Mouse (Mus musculus) hindbrain, postnatal 0 days (tissue): ENCODE results near the gene Sod3. TPM values are rescaled to one million over a fixed set of nuclear protein-coding genes. Genes with fewer than 3 reads are reported as not detected.

Experiments used
- ATAC-seq: fragments of 200-750 bp; cut with Nextera tagmentation; 2 replicates; pipeline ENCODE4 v1.8.0; 2017; ENCODE audit warnings: mild to moderate bottlenecking, moderate TSS enrichment, moderate library complexity
- DNase-seq: peaks from one replicate; pipeline ENCODE4 v3.0.0-alpha.2; 2015; ENCODE audit warnings: low spot score
- H3K27ac ChIP-seq: fragments of 300-500 bp; sonication (generic); 2 replicates; pipeline ENCODE4 v1.5.1; 2014; ENCODE audit warnings: mild to moderate bottlenecking
- H3K27me3 ChIP-seq: fragments of 300-500 bp; sonication (generic); 2 replicates; pipeline ENCODE4 v1.6.1; 2014; ENCODE audit warnings: low read length, mixed read lengths; ENCODE audit not compliant: insufficient read depth
- H3K36me3 ChIP-seq: fragments of 300-500 bp; sonication (generic); 2 replicates; pipeline ENCODE4 v1.6.1; 2014; ENCODE audit warnings: low read length, mixed read lengths; ENCODE audit not compliant: insufficient read depth
- H3K4me1 ChIP-seq: fragments of 300-500 bp; sonication (generic); 2 replicates; pipeline ENCODE4 v1.6.1; 2014; ENCODE audit warnings: antibody characterized with exemption, low read length, mixed read lengths; ENCODE audit not compliant: insufficient read depth
- H3K4me2 ChIP-seq: fragments of 300-500 bp; sonication (generic); 2 replicates; pipeline ENCODE4 v1.6.1; 2014; ENCODE audit warnings: low read depth, mild to moderate bottlenecking, low read length, moderate library complexity, mixed read lengths
- H3K4me3 ChIP-seq: fragments of 300-500 bp; sonication (generic); 2 replicates; pipeline ENCODE4 v1.5.1; 2014; ENCODE audit warnings: low read length
- H3K9ac ChIP-seq: fragments of 300-500 bp; sonication (generic); replicated peaks from 2 replicates; pipeline ENCODE4 v1.6.1; 2014; ENCODE audit warnings: mild to moderate bottlenecking, low read length, moderate library complexity, mixed read lengths
- H3K9me3 ChIP-seq: fragments of 300-500 bp; sonication (generic); 2 replicates; pipeline ENCODE4 v1.6.1; 2016; ENCODE audit warnings: low read length, mixed read lengths
- CTCF ChIP-seq: IDR thresholded peaks from 2 replicates; pipeline ENCODE4 v1.5.1; 2016; ENCODE audit warnings: antibody characterized with exemption, control low read depth, low read depth
- WGBS: fragments of 180-500 bp; shearing (Covaris S2); extraction: QIAGEN DNeasy Blood & Tissue Kit; methylation state at CpG from one replicate; pipeline ENCODE4 v1.1.7; 2014; 5-methylcytosine and 5-hydroxymethylcytosine counted together
- polyA plus RNA-seq: library from polyadenylated mRNA; unstranded; fragments of >200 nt; fragmentation: Nextera tagmentation; extraction: Ambion mirVana; gene quantifications from 2 replicates; pipeline ENCODE4 v1.2.1, GENCODE M21; 2015
- total RNA-seq: library from RNA; depleted of rRNA; stranded (reverse); fragments of >200 nt; gene quantifications from 2 replicates; pipeline ENCODE4 v1.2.3, GENCODE M21; 2014

The Sod3 gene
- total and polyA plus RNA-seq, 2 experiments from 2014 or later: 3.6 to 6.5 TPM

GRCm38 (mm10) chr5:52350451-52350850 lies 13.1 kb upstream of the Sod3 start:
- Histone ChIP-seq H3K9me3 (no peaks in the 10 kb centered on the region), H3K4me1 (no peaks in the 10 kb centered on the region), H3K27ac (no peak overlapping the region), H3K9ac (no peak overlapping the region), H3K27me3 (no peaks in the 10 kb centered on the region), H3K4me3 (no peak overlapping the region), H3K4me2 (no peak overlapping the region), H3K36me3 (no peaks in the 10 kb centered on the region)
- 81% methylated on average over 2 of the region's 2 CpGs for WGBS
- TF ChIP-seq CTCF: no peak
- ATAC-seq (no peak), DNase-seq (no peak)

- no peak for TF ChIP-seq CTCF
- DNase-seq (no peak), ATAC-seq (no peak)
- WGBS: 91% methylated on average over 2 of the region's 2 CpGs
- H3K4me3 ChIP-seq: no peak overlapping the region
- H3K36me3 ChIP-seq: no peaks in the 10 kb centered on the region
- no peak overlapping the region for H3K27ac ChIP-seq
- H3K4me1 ChIP-seq: no peaks in the 10 kb centered on the region
- no peaks in the 10 kb centered on the region for H3K9me3 ChIP-seq
- H3K4me2 ChIP-seq: no peak overlapping the region
- H3K9ac ChIP-seq: no peak overlapping the region
- no peaks in the 10 kb centered on the region for H3K27me3 ChIP-seq
Measured at GRCm38 (mm10) chr5:52351561-52351960, 12.0 kb upstream of the Sod3 start.

- H3K9ac ChIP-seq: no peak overlapping the region
- WGBS: 83% methylated on average over 5 of the region's 5 CpGs
- no peak for DNase-seq
- no peaks in the 10 kb centered on the region for H3K36me3 ChIP-seq
- no peak overlapping the region for H3K4me3 ChIP-seq
- ATAC-seq: no peak
- no peaks in the 10 kb centered on the region for H3K4me1 ChIP-seq
- TF ChIP-seq CTCF: no peak
- no peaks in the 10 kb centered on the region for H3K27me3 ChIP-seq
- H3K4me2 ChIP-seq: no peak overlapping the region
- no peaks in the 10 kb centered on the region for H3K9me3 ChIP-seq
- H3K27ac ChIP-seq: no peak overlapping the region
Measured at GRCm38 (mm10) chr5:52352730-52353129, 10.9 kb upstream of the Sod3 start.

- Histone ChIP-seq H3K27me3 (no peaks in the 10 kb centered on the region), H3K36me3 (no peaks in the 10 kb centered on the region), H3K9me3 (no peaks in the 10 kb centered on the region), H3K4me1 (no peaks in the 10 kb centered on the region), H3K4me3 (no peak overlapping the region), H3K27ac (no peak overlapping the region), H3K4me2 (no peak overlapping the region), H3K9ac (no peak overlapping the region)
- no peak for TF ChIP-seq CTCF
- WGBS: 58% methylated on average over 4 of the region's 4 CpGs
- ATAC-seq (no peak), DNase-seq (no peak)
Measured at GRCm38 (mm10) chr5:52354441-52354840, 9.2 kb upstream of the Sod3 start.

- Histone ChIP-seq H3K27me3 (no peaks in the 10 kb centered on the region), H3K36me3 (no peaks in the 10 kb centered on the region), H3K27ac (no peak overlapping the region), H3K4me3 (no peak overlapping the region), H3K9ac (no peak overlapping the region), H3K9me3 (no peaks in the 10 kb centered on the region), H3K4me1 (0 out of 2 replicates have a peak, but pooled peaks cover 4% of the 10 kb centered on the region), H3K4me2 (no peak overlapping the region)
- no peak for TF ChIP-seq CTCF
- no peak for ATAC-seq
- 91% methylated on average over 7 of the region's 7 CpGs for WGBS
- DNase-seq: no peak
Measured at GRCm38 (mm10) chr5:52355612-52356011, 8.0 kb upstream of the Sod3 start.

- no peak overlapping the region for H3K27ac ChIP-seq
- 0 out of 2 replicates have a peak, but pooled peaks cover 4% of the 10 kb centered on the region for H3K4me1 ChIP-seq
- H3K4me3 ChIP-seq: no peak overlapping the region
- H3K9ac ChIP-seq: no peak overlapping the region
- no peaks in the 10 kb centered on the region for H3K9me3 ChIP-seq
- DNase-seq (no peak), ATAC-seq (no peak)
- WGBS: 56% methylated on average over 9 of the region's 9 CpGs
- TF ChIP-seq CTCF: no peak
- no peaks in the 10 kb centered on the region for H3K36me3 ChIP-seq
- H3K4me2 ChIP-seq: no peak overlapping the region
- no peaks in the 10 kb centered on the region for H3K27me3 ChIP-seq
Measured at GRCm38 (mm10) chr5:52357175-52357754, 6.3 kb upstream of the Sod3 start.

- 90% methylated on average over 6 of the region's 6 CpGs for WGBS
- Histone ChIP-seq H3K27me3 (no peaks in the 10 kb centered on the region), H3K9me3 (no peaks in the 10 kb centered on the region), H3K27ac (no peak overlapping the region), H3K4me2 (no peak overlapping the region), H3K36me3 (no peaks in the 10 kb centered on the region), H3K4me1 (0 out of 2 replicates have a peak, but pooled peaks cover 4% of the 10 kb centered on the region), H3K9ac (no peak overlapping the region), H3K4me3 (no peak overlapping the region)
- no peak for TF ChIP-seq CTCF
- DNase-seq: no peak
- no peak for ATAC-seq
Measured at GRCm38 (mm10) chr5:52358120-52358519, 5.5 kb upstream of the Sod3 start.
